Mouse (Mus musculus) spleen, adult 2 months (tissue): ENCODE results near the gene Gpc4.

ENCODE experiments used
- CTCF ChIP-seq: fragments of 200-500 bp; IDR thresholded peaks from 2 replicates; pipeline ENCODE4 v1.5.1; 2011; ENCODE audit warnings: mild to moderate bottlenecking, inconsistent platforms; ENCODE audit not compliant: insufficient read depth, insufficient read length, insufficient replicate concordance; ENCODE audit errors: extremely low read depth
- POLR2A ChIP-seq: fragments of 200-500 bp; IDR thresholded peaks from 2 replicates; pipeline ENCODE4 v1.6.1; 2011; ENCODE audit warnings: low read depth, low read length, inconsistent platforms

- no peak for TF ChIP-seq CTCF
- no peak for TF ChIP-seq POLR2A
Observed at GRCm38 (mm10) chrX:52183551-52184442, 18.7 kb upstream of the Gpc4 start.
